Mouse (Mus musculus) embryonic fibroblast, embryonic 13.5 days (primary cell): ENCODE measurements around the gene Scamp1.

ENCODE experiments used
- CTCF ChIP-seq: IDR thresholded peaks from 2 replicates; pipeline ENCODE4 v1.5.1; 2011; ENCODE audit warnings: mild to moderate bottlenecking, control low read depth, low read length, moderate library complexity, borderline replicate concordance; ENCODE audit not compliant: insufficient read depth
- POLR2A ChIP-seq: IDR thresholded peaks from 2 replicates; pipeline ENCODE4 v1.6.1; 2011; ENCODE audit warnings: low read depth, mild to moderate bottlenecking, control low read depth, low read length, moderate library complexity

DNA sequence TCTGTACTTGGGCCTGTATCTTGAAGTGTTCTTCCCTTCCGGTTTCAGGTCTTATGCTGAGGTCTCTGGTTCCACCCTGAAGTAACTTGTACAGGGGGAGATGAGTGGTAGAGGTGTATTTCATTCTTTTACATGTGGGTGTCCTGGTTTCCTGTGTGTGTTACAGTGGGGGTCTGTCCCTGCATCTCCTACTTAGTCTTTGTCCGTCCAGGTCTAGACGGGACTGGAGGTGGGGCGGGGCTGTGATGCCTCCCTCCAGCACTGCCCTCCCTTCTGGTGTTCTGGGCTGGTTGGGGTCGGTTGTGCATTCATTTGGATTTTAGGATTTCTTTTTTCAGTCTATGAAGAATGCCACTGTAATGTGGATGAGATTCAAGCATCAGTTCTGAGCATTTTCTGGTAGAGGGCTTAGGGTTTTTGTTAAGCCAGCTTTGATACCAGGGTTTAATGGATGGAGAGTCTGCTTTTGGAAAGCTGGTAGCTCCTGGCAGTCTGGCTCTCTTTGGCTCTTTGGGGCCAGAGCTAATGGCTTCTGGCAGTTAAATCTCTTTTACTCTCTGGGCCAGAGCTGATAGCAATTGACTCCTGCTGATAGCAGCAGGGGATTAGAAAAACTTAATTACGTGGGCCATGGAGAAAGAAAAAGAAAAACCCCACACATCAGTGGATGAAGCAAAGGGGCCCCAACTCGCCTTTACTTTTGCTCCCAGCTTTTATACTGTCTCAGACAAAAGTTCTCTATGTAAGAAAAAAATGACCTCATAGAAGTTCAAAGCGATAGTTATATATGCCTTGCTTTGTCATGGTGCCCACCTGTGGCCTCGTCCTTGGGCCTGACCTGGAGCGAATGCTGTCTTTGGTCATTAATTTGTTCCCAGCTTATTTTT lies 97.2 kb downstream of the Scamp1 start:
- TF ChIP-seq POLR2A (no peak), CTCF (no peak)
